Mouse (Mus musculus): ENCODE measurements around the gene Sgk1.

The Sgk1 gene

GRCm38 (mm10) chr10:21882184-21883081, at the start of gene Sgk1:
Gene Sgk1, plus strand, starts transcription at chr10:21882184.
- DNase-seq (ENCODE audit: extremely low read depth, low read depth, low spot score), result no peak

DNA sequence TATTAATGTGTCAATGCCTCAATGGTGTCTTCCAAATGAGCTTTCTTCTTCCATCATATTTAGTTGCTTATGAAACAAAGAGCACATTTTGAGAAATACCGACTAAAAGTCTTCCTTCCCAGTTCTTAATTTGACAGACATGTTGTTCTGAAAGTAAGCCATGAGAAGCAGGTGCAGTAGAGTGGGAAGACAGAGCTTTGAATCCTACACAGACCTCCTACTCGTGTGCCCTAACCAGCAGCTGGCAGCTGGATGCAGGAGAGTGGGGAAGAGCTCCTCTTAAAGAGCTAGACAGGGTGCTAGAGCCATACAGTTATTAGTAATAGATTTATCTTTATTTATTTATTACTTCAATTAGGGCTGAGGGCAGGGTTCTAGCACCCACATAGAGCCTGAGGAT, 49.7 kb upstream of the Sgk1 start:
- DNase-seq (ENCODE audit: extremely low read depth, low read depth, low spot score), result no peak

GRCm38 (mm10) chr10:21833757-21834156, 48.2 kb upstream of the Sgk1 start:
- DNase-seq (ENCODE audit: extremely low read depth, low read depth, low spot score), result no peak

GRCm38 (mm10) chr10:21835077-21835476, 46.9 kb upstream of the Sgk1 start:
- no peak for DNase-seq (ENCODE audit: extremely low read depth, low read depth, low spot score)

DNA sequence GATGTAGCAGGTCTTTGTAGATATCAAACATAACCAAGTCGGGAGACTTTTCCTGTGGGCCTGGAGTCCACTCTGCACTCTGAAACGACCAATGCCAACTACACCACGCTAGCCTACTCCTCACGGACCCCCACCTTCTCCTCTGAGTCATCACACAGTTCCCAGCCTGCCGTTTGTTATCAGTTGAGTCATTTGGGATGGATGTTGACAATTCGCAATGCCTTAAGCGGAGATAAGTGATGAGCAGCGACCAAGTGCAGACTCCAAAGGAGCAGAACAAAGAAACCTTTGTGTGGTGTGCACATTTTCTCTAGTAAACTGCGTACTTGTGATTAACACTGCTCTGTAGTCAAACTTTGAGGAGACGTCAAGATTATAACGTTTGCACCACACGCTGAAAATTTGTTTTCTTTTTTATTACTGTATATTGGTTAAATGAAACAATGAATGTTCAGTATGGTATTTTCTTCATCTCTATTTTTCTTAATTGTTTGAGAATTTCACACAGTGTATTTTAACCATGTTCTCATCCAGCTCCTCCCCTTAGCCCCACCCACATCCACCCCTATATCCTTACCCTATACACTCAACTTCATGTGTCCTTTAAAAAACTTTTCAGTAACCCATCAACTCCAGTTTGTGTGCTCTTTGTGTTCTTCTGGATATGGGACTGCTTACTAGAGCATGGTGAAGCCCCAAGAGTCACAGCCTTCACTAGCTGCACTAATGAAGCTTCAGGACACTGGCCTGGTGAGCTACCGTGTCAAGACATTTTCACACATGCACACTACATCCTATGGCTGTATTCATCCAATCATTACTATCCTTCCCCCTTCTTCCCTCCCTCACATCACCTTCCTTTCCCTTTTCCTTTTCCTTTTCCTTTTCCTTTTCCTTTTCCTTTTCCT, 42.5 kb upstream of the Sgk1 start:
- DNase-seq (ENCODE audit: extremely low read depth, low read depth, low spot score), result no peak

DNA sequence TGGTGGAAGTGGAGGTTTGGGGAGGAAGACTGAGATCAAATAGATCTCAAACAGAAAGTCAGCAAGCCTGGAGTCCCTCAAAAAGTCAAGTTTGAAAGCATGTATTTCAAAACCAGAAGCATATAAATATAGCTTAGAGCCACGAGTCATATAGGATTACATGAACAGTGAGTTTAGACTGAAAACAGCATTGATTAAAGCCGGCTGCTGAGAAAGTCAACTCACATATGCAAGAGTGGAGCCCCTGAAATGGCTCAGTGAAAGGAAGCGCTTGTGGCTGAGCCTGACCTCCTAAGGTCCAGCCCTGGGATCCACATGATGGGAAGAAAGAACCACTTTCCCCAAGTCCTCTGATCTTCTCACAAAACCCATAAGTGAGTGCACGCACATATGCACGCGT, 38.7 kb upstream of the Sgk1 start:
- DNase-seq (ENCODE audit: extremely low read depth, low read depth, low spot score), result no peak

DNA sequence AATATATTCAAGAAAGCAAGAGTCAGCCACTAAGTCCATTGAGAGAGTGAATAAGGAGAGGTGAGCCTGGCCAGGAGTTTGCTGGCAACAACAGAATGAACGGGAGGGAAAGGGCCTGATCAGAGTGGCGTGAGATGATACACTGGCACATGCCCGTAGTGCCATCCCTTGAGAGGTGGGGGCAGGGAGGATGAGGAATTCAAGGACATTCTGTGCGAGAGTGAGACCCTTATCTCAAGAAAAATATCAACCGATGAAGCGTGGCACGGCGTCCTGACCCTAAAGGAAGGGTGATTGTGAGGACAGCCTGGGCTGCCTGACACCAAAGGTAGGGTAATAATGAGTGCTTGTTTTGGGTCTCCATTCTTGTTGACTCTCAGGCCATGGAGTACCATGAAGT, 38.1 kb upstream of the Sgk1 start:
- DNase-seq (ENCODE audit: extremely low read depth, low read depth, low spot score), result no peak

DNA sequence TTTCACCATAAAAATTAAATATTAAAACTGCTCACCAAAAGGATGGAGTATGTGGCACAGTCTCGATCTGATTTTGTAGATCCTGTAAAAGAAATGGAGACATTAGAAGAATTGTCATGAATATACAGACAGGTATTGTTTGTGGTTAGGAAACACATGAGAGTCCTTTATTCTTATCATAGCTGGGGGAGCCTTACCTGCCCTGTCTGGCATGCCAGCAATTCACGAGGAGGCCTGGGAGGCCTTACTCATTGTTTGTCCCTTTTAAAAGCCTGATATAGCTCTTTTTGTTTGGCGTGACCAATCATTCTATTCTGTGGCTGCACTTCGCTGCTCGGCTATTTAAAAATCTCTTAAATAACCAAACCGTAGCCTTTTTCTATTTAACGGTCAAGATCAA, 37.6 kb upstream of the Sgk1 start:
- DNase-seq (ENCODE audit: extremely low read depth, low read depth, low spot score), result no peak

- no peak for DNase-seq (ENCODE audit: extremely low read depth, low read depth, low spot score)
Measured at GRCm38 (mm10) chr10:21845601-21846282, 36.2 kb upstream of the Sgk1 start.

DNA sequence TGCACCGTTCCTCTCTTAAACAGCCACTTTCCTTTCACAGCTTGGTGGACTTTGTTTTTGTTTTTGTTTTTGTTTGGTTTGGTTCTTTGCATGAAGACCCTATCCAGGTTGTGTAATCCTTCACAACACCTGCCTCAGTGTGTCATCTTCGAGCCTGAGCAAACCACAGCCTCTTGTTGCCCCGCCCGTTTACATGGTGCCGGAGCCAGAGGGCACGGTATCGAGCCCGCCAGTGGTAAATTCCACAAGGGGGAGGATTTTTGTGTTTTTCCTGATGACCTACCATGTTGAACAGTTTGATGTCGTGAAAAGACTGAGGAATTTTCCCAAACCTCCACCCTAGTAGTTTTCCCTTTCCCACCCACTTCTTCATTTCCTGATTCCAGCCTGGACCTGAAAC, 35.6 kb upstream of the Sgk1 start:
- no peak for DNase-seq (ENCODE audit: extremely low read depth, low read depth, low spot score)

- peak; percentile 81 for DNase-seq (ENCODE audit: extremely low read depth, low read depth, low spot score)
Measured at GRCm38 (mm10) chr10:21847026-21847820, 34.8 kb upstream of the Sgk1 start.

DNA sequence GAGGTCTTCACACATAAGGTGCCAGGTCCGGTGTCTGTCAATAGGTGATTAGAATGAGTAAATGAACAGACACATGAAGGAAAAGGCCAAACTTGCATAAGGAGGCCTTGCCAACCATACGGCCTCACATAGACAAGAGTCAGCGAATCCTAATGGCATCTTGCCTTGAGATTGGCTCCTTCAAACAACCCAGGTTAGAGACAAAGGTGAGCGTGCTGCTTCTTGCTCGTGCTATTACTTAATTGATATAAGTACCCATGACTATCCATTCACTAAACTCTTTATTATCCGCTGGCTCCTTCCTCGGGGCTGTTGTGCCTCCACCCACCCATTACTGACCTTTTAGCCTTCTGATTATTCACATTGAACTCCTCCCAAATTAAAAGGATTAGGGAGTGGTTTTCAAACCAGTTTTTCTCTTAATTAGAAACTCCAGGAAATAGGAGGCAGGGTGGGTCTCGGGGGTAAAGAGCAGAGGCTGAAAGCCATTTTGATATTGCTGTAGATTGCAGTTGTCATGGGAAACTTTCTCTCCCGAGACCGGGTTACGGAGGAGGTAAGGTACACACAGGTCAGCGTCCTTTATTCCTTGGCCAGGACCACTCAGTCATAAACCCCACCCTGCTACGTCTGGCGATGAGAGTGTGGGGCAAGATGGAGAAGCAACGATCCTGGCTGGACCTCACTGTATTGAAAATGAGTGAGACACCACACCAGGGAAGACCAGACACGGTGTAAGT, 33.9 kb upstream of the Sgk1 start:
- peak; percentile 96 for DNase-seq (ENCODE audit: extremely low read depth, low read depth, low spot score)

GRCm38 (mm10) chr10:21849251-21849650, 32.7 kb upstream of the Sgk1 start:
- DNase-seq (ENCODE audit: extremely low read depth, low read depth, low spot score), result no peak

DNA sequence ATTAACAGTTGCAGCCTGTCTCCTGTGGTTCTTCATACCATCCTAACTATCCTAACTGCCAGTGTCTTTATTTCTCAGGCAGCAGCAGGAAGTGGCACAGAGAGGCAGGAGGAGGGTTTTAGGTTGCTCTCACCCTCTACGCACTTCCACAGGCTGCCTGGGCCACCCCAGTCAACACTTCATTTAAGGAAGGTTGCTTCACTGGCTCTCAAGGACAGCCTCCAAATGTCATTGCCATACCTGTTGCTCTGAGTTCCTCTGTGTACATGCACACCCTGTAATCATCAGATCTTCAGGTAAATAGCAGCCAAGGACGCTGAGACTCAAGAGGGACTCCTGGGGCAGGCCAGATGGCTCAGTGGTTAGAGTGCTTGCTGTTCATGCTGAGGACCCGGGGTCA, 31.7 kb upstream of the Sgk1 start:
- no peak for DNase-seq (ENCODE audit: extremely low read depth, low read depth, low spot score)

DNA sequence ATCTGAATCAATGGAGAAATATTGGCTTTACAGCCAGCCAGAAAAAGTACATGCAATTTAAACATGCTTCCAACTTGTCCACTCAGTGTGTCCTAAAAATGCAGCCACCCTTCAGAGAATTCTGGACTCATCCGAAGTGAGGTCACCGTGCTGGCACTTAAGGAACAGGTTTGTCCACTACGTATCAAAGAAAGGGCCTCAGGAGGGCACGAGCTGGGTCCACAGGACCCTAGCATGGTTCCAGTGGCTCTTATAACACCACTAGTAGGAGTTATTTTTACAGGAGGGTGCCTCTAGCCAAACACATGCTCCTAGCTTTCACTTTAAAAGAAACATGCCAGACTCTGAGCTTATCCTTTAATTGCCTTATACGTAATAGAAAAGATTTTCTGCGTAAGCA, 28.9 kb upstream of the Sgk1 start:
- DNase-seq (ENCODE audit: extremely low read depth, low read depth, low spot score), result no peak

- no peak for DNase-seq (ENCODE audit: extremely low read depth, low read depth, low spot score)
Measured at GRCm38 (mm10) chr10:21853566-21854328, 28.2 kb upstream of the Sgk1 start.

GRCm38 (mm10) chr10:21855338-21855737, 26.6 kb upstream of the Sgk1 start:
- no peak for DNase-seq (ENCODE audit: extremely low read depth, low read depth, low spot score)

- DNase-seq (ENCODE audit: extremely low read depth, low read depth, low spot score), result no peak
Measured at GRCm38 (mm10) chr10:21857676-21858075, 24.3 kb upstream of the Sgk1 start.

DNA sequence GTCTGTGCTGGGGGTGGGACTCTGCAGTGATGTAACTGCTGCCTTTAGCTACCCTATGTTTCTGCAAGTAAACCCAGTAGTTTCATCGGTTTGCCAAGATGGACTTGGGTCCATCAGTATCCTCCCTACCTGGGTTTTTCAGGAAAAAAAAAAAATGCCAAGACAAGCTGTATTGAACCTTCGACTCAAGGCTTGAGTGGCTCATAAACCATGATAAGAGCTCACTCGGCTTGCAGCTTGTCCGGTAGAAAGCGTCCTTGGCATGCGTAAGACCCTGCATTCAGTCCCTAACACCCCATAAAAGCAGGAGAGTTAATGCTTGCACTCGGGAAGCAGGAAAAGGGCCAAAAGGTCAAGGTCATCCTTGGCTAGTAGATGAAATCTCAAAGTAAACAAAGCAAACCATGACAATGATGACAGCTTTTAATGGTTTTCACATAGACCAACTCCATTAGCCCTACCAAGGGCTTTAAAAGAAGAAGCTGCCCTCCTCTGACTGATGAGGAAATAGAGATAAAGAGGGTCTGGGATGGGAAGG, 23.5 kb upstream of the Sgk1 start:
- DNase-seq (ENCODE audit: extremely low read depth, low read depth, low spot score), result no peak
